Mouse (Mus musculus): ENCODE measurements at regions not wholly inside any gene's neighbourhood (a gene's known extent, or its start where the extent isn't known, plus 50 kb on each side); places are given as distances from the start of the nearest gene placed in this dataset.

DNA sequence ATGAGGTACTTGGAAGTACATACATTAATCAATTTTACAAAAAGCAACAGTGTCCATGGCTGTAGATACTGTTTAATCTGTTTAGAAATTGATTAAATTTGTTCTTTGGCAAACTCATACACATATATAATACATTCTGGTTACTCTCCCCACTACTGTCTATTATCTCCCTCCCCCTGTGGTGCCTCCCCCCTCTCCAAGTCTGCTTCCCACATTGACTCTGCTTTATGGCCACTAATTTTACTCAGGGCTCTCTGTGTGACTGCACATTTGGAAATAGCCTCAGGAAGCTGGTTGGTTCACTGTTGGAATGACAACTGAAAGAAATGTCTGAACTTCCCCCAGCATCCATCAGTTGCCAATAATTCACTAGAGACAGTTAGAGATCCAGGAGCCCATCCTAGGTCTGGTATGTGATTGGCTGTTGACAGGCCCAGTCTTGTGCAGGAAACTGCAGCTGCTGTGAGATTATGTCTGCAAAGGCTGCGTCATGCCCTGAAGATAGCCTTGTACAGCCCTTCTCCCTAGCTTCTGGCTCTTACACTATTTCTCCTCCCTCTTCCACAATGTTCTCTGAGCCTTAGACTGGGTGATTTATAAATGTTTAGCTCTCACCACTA lies 204.6 kb upstream of the Trib2 start:
- no peak for DNase-seq (ENCODE audit: low read depth, low spot score)

DNA sequence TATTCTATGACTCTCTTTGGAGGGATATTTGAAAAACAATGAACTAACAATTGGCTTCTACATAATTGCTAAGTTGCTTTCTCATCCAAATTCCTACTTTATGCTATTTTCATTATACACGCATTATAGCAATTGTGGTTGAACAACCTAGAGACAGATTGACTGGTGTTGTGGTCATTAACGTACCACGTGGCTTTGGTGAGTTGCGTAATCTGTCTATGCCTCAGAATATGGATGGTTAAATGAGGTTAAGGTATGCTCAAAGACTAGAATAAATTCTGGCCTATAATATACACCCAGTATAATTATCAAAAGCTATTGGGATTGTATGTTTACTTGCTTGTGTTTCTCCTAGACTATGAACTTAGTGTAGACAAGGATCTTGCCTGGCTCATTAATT lies 201.5 kb upstream of the Trib2 start:
- no peak for DNase-seq (ENCODE audit: low read depth, low spot score)

DNA sequence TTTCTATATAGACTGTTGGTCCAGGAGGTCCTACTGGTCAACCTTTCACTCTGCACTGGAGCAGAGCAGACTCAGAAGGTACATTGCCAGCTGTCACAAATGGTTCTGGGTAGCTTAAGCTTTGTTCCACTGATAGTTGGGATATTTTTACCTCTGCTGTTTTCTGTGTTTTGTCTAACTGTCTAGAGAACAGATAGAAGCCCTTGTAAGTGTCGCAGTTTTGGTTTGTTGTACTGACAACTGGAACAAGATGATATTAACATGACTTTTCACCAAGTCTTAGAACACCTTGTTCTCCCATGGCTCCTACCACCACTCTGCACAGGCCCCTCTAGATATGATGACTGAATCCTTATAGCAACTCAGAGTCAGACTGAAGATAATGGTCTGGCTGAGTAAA lies 199.9 kb upstream of the Trib2 start:
- DNase-seq (ENCODE audit: low read depth, low spot score) = no peak

DNA sequence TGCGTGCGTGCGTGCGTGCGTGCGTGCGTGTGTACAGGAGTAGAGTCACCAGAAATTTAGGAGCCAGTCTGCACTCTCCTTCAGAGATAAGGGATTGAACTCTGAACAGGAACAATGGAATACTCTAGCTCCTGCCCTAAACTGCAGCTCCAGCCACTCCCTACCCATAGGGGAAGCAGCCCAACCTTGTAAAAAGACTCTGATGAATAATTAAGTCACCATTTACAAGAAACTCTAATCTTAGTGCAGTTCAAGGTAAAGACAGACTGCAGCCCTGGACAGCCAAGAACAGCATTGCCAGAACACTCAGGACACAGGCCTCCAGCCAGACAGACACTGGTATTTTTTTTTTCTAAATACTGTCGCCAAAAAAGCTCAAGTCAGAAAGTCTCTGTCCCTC lies 198.9 kb upstream of the Trib2 start:
- DNase-seq (ENCODE audit: low read depth, low spot score) = no peak

DNA sequence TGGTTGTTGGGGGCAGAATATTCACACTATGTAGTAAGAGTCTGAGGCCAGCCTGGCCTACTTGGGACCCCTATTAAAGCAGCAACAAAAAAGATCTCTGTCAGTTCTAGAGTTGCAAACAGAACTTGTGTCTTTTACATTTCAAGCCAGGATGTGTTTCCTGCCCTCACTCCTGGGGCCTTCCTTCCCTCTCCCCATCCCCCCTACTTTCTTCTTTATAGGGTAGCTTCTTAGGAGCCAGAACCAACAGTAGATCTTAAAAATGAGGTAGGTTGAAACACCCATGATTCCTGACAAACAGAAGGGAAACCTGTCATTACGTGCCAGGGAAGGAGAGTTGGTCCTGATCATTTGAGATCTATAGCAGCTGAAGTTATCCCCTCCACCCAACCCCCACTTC lies 198.0 kb upstream of the Trib2 start:
- no peak for DNase-seq (ENCODE audit: low read depth, low spot score)

DNA sequence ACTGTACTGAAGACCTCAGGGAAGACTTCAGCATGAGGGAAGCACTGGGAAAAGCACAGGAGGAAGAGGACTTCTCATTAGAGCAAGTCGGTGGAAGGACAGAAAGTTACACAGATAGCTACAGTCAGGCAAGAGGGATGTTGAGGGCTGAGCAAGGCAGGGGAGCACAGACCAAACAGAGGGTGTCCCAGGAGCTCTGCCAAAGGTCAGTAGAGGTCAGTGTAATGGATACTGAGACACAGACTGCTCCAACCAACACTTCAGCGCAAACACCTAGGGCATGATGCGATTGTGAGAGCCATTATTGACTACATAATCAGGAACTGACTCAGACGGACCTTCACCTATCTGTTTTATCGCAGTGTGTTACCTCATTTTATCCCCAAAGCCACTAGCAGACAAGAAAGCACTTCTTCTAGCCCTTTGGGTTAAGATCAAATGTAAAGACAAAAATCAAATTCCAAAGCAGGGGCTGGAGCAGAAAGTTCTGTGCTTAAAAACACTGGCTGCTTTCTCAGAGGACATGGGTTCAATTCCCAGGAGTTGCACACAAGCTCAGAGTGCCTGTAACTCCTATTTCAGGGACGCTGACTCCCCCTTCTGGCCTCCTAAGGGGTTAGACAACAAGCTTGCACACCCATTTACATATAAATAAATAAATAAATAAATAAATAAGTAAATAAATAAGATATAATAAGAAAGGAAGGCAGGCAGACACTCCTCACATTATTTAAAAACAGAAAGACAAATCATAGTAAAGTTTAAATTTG lies 197.3 kb upstream of the Trib2 start:
- DNase-seq (ENCODE audit: low read depth, low spot score) = no peak

DNA sequence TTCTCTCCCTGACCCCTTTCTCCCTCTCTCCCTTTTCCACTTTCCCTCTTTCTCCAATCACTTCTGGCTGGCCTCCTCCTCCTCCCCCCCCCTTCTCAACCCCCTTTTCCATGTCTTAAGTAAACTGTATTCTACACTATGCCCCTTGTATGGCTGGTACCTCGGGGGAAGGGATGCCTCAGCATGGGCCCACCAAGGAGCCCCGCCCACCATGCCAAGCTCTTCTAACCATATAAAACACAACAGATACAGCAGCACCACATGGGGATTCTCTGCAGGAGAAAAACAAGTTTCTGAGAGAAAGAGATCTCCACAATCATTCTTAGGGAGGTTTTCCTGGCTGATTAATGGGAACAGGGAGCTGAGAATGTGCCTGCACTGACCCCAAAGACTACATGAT lies 196.6 kb upstream of the Trib2 start:
- DNase-seq (ENCODE audit: low read depth, low spot score) = no peak

DNA sequence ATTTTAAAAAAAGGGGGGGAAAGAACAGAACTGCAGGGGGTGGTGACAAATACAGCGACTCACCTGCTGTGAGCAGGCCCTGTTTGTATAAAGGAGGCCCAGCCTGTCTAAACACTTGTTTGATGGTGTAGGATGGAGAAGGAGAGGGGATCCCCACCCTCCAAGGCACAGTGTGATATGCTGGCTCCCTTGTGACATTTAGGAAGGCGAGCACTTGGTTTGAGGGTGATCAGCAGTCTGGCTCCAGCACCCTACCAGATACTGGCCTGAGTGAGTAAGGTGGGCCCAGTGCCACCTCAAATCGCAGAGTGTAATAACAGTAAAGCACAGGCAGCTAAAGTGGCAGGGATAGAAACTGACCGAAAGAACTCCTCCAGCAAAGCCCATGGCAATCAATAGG lies 195.4 kb upstream of the Trib2 start:
- DNase-seq (ENCODE audit: low read depth, low spot score) = no peak

DNA sequence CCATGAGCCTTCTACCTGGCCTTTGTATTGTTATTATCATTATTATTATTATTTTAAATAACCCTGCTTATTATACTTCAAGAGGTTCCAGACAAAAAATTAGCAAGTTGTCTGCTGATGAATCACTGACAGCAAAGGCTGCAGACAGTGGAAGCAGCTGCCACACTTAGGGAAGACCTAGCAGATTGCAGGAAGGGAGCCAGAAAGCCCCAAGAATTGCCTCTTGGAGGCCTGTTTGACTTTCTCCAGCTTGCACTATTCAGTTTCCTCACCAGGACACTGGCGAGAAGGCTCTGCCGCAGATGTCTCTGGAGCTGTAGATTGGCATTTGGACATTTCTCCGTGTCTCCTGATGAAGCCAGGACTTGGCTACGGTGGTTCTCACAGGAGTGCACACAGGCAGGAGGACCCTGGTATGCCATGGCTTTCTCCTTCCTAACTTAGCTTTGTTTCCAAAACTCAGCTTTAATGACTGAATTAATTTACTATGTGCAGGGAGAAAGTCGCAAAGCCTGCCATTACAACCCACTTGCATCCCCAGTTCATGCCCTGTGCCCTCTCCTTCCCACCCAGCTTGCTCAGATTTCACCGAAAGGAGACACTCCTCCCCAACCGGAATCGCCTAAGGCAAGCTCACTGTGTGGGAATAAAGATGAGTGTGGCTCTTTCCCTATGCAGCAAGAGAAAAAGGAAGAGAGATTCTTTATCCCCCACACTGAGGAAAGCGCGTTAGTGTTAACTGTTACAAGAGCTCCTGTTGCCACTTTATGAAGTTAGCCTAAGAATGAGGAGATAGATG lies 193.3 kb upstream of the Trib2 start:
- no peak for DNase-seq (ENCODE audit: low read depth, low spot score)

DNA sequence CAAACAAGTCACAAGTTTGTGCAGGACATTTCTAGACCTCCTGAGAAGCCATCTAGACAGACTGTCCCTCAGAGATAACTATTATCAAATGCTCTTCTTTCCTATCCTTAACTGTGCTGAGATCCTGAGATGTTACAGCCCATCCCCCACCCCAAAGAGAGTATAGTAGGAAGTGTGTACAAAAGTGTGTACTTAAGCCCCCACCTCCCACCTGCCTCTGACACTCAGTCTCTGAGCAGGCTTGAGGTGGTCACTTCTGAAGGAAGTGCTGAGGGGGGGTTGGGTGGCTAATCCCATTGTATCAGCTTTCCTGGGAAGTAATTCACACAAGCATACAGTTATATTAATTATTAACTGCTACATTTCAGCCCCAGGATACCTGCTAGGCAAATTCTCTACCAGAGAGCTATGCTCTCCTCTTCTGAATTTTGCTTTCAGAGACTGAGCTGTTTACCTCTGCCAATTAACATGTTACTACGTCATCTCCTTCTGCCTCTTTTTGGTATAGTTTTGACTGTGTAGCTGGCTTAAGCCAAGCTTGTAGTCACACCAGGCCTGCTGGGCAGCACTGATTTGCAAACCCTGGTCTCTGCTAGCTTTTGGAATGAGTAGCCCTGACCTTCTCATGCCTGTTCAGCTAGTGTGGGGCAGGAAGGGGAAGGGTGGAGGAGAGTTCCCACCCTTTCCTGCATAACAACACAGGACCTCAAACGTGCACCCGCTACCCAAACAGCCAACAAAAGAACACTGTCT lies 192.2 kb upstream of the Trib2 start:
- no peak for DNase-seq (ENCODE audit: low read depth, low spot score)

DNA sequence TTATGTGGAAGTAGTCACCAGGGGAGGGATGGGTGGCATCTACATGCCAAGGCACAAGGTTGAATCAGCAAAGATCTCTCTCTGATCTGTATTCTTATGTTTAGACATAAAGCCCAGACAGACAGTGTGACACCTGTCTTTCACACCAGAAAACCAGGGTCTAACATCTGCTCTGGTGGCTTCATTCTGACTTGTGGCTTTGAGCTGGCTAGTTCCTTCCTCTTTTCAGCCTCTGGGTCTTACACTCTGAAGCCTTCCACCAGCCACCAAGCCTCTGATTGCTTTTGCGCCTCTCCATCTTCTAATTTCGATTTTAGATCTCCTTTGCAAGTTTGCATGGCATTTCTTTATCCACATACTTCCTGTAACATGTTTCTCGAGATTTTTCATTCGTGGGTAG lies 191.5 kb upstream of the Trib2 start:
- DNase-seq (ENCODE audit: low read depth, low spot score) = no peak

DNA sequence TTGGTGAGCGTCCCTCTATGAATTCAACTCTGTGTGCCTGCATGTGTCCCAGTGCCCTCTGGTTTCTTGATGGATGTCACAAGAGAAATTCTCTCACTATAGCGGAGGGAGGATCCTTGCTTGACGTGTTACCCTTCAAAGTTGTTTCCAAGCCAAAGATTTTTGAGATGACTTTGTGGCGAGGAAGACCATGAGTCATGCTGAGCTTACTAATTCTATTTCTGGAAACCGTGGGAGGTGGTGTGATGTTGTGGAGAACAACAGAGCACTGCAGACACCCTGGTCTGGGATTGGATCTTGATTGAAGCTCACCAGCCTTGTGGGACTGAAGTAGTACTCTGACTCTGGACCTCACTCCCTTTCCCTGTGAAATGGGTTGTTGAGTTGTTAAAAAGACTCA lies 190.0 kb upstream of the Trib2 start:
- peak; percentile 38 for DNase-seq (ENCODE audit: low read depth, low spot score)

DNA sequence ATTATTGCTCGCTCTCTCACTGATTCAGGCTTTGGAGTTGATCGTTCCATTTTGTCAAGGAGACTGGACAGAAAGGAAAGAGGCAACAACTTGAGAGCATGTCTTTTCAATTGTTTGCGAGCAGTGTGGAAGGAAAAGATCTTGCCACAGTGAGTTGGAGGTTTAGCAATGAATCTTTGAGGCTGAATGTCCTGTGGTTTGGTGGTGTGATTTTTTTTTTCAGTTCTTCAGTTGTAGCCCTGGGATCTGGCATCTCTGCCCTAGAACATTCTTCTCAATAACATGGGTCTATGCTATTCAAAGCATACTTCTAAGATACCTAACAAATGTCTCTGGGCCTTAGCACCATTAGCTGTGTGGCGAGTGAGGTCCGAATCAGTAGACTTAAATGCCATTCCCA lies 189.6 kb upstream of the Trib2 start:
- no peak for DNase-seq (ENCODE audit: low read depth, low spot score)

DNA sequence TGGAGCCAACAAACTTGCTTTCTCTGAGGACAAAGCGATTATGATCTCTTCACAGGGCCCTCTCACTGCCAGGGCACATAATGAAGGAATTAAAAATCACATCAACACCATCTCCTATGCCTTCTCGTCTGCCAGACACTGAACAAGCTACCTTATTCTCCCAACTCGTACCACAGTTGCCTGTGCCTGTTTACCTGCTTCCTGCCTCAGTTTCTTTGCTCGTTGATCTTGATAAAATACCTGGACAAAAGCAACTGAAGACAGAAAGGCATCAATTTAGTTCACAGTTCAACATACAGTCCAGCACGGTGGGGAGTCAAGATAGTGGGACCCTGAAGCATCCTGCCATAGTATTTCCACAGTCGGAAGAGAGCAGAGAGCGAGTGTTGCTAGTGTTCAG lies 185.1 kb upstream of the Trib2 start:
- no peak for DNase-seq (ENCODE audit: low read depth, low spot score)

DNA sequence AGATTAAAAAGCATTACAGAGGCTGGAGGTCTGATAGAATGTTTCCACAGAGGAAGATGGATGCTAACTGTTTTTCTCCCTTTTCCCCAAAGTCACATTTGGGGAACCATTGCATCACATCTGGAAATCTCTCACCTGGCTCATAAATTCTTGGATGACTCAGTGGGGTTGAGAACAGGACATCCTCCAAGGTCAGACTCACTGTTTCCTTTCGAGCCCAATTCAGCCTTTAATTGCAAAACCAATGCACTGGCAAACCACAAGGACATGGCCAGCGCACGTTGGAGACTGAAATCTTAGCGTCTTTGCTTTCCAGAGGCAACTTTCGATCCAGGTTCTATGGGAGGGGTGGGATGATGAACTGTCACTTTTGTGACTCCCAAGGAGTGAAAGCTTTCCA lies 184.5 kb upstream of the Trib2 start:
- DNase-seq (ENCODE audit: low read depth, low spot score) = no peak

DNA sequence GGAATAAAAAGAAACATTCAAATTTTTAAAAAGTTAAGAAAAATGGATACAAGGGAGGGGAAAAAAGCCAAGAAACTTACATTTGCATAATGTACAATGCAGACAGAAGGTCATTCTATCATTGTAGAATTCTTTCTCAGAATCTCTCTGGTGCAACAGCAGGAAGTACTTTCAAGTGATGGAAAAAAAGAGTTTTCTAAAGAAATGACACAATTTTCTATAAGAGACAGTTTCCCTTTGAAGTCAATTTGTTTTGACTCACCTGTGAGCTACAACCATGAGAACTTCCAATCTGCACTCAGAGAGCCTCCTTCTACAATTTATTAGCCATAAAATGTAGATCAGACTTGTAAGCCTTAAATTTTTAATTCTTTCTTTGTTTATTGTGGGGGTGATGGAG lies 181.6 kb upstream of the Trib2 start:
- no peak for DNase-seq (ENCODE audit: low read depth, low spot score)

DNA sequence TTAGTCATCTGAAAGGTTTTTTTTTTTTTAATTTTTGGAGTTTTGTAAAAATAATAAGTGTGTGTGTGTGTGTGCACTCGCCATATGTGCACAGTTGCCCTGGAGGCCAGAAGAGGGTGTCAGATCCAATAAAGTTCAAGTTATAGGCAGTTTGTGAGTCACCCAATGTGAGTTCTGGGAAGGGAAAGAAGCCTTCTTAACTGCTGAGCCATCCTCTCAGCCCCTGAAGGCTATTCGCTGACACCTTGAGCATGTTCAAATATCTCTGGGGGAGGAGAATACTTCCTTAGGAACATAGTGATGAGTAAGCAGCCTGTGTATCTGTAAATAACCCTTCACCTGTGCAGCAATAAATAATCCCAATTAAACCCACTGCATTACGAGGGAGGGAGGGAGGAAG lies 177.1 kb upstream of the Trib2 start:
- no peak for DNase-seq (ENCODE audit: low read depth, low spot score)

DNA sequence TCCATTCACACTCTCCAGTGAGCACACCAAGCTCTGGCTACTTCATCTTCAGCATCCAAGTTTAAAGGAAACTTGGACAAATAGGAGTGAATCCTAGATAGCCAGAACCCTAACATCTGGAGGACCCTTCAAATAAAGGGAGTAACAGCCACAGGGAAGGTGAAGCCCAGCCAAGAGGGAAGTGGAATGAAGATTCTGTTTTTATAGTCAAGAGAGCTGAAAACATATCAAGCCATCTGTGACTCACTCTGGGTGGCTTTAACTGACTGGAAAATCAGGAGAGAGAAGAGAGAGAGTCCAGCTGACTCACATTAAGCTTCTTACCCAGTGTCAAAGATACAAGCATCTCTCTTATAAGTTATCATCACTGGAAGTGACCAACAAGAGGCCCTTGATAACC lies 169.6 kb upstream of the Trib2 start:
- DNase-seq (ENCODE audit: low read depth, low spot score) = no peak

DNA sequence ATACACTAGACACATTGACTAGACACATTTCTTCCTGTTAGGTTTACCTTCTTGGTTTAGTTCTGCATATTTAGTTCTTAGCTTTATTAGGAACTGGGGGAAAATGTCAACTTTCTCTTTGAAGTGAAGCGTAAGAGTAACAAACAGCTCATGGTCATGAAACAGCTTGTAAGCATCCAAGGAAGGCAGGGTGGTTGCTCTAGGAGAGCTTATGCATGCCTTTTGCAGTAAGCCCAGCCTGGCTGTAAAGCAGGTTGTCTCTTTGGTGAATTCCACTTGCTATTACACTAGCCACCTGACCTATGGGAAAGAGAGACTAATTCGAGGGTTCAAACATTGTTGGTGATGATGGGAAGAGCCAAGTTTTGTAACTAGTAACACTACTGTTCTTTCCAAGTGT lies 168.9 kb upstream of the Trib2 start:
- DNase-seq (ENCODE audit: low read depth, low spot score) = no peak

DNA sequence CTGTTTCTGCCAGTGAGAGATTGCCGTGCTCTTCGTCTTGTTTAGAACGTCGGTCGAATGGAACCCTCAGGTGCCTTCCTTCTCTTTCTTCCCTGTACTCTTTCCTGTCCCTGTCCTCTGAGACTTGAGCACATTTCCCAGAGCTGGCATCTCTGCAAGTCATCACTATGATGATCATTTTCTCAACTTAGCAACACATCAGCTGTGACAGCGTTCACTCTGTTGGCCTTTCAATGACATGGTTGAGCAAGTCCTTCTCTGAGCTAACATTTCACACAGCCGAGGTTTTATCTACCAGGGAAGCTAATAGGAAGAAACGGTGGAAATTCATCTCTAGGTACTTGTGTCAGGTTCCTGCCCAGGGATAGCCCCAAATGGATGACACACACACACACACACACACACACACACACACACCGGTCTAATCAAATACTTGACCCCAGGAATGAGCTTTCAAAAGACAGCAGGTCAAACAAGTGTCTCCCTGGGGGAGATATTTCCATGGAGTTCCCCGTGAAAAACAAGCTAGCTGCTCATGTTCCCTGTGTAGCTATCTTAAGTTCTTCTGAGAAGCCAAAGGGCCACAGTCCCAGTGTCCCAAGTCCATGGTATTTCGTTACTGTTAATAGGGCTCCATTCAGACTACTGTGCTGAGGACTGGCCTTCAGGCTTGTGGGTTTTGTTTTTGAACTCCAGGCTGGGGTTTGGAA lies 167.0 kb upstream of the Trib2 start:
- DNase-seq (ENCODE audit: low read depth, low spot score) = no peak

DNA sequence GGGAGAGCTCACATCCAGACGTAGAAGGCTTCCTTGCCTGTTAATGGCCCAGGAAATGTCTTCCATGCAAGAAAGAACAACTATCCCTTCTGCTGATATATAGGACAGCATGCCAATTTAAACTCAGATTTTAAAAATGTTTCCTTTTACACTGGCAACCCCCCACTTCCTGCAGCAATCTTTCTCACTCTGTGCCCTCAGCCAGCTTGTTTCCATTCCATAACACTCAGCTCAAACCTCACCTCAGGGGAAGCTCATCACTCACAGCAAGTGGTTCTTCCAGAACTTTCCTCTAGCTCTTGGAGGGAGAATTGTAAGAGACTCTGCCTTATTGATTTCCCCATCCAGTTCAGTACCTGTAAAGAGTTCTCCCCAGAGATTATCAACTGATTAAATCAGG lies 165.0 kb upstream of the Trib2 start:
- no peak for DNase-seq (ENCODE audit: low read depth, low spot score)

DNA sequence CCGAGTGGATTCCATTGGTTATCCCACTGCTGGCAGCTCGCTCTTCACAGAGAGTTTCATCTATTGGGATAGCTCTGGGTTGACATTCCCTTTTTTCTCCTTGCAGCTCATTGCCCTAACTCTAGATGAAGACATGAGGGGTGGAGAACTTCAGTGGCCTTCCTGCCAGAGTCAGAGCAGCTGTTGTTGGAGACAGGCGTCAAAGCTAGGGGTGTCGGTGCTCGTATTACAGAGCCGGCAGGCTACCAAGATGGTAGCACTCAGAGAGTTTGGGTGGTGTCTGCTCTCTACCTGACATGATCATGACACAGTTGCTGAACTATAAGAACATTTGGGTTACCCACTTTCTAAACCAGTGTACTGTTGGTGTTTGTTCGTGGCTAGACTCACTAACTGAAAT lies 162.5 kb upstream of the Trib2 start:
- DNase-seq (ENCODE audit: low read depth, low spot score) = no peak
